Mouse (Mus musculus): ENCODE measurements around the gene Rps15a. TPM values are rescaled to one million over a fixed set of nuclear protein-coding genes. Genes with fewer than 3 reads are reported as not detected.

Gene Rps15a
- polyA plus RNA-seq (2014; fragmentation: Nextera tagmentation; extraction: Ambion mirVana) = 908 and 1,028 TPM in 2 replicates

- under 1% methylated on average over 40 of the region's 40 CpGs for WGBS
Measured at GRCm38 (mm10) chr7:118115877-118116568, at the start of gene Rps15a. Gene Rps15a (minus strand): TSS chr7:118116188.

GRCm38 (mm10) chr7:118163006-118163405 lies 47.0 kb upstream of the Rps15a start:
- no peaks in the 10 kb centered on the region for H3K9me3 ChIP-seq (ENCODE audit: control insufficient read depth, low read depth, low read length)
- ATAC-seq (ENCODE audit: insufficient number of reproducible peaks, insufficient read depth, low FRiP score, low read depth) = no peak
- no peak overlapping the region for H3K4me3 ChIP-seq (ENCODE audit: low read depth, low read length)
- H3K4me2 ChIP-seq (replicated peaks; ENCODE audit: low read depth, low read length) = no peak overlapping the region
- H3K36me3 ChIP-seq (ENCODE audit: control insufficient read depth, insufficient read depth, low read length) = peaks cover 57% of the 10 kb centered on the region
- no peak overlapping the region for H3K27ac ChIP-seq (ENCODE audit: low read length)
- H3K9ac ChIP-seq (replicated peaks; ENCODE audit: low read depth, low read length) = no peak overlapping the region
- 93% methylated on average over 8 of the region's 8 CpGs for WGBS
- H3K4me1 ChIP-seq (ENCODE audit: control insufficient read depth, insufficient read depth, low read length) = no peaks in the 10 kb centered on the region
- no peaks in the 10 kb centered on the region for H3K27me3 ChIP-seq (ENCODE audit: control insufficient read depth, insufficient read depth, low read length)

More at GRCm38 (mm10) chr7:118115877-118116568, at the start of gene Rps15a:
- peak; percentile 75 for ATAC-seq (ENCODE audit: insufficient number of reproducible peaks, insufficient read depth, low FRiP score, low read depth)
- Histone ChIP-seq H3K27me3 (ENCODE audit: control insufficient read depth, insufficient read depth, low read length) (no peaks in the 10 kb centered on the region), H3K36me3 (ENCODE audit: control insufficient read depth, insufficient read depth, low read length) (peaks cover 66% of the 10 kb centered on the region), H3K4me3 (ENCODE audit: low read depth, low read length) (peak within 1 kb of the TSS; percentile 96), H3K9ac (replicated peaks; ENCODE audit: low read depth, low read length) (peak within 1 kb of the TSS; percentile 98), H3K4me1 (ENCODE audit: control insufficient read depth, insufficient read depth, low read length) (peaks cover 35% of the 10 kb centered on the region), H3K4me2 (replicated peaks; ENCODE audit: low read depth, low read length) (peak within 1 kb of the TSS; percentile 56), H3K27ac (ENCODE audit: low read length) (peak within 1 kb of the TSS; percentile 83), H3K9me3 (ENCODE audit: control insufficient read depth, low read depth, low read length) (no peaks in the 10 kb centered on the region)

- Histone ChIP-seq H3K4me2 (replicated peaks; ENCODE audit: low read depth, low read length) (no peak overlapping the region), H3K9me3 (ENCODE audit: control insufficient read depth, low read depth, low read length) (no peaks in the 10 kb centered on the region), H3K27me3 (ENCODE audit: control insufficient read depth, insufficient read depth, low read length) (no peaks in the 10 kb centered on the region), H3K9ac (replicated peaks; ENCODE audit: low read depth, low read length) (no peak overlapping the region), H3K36me3 (ENCODE audit: control insufficient read depth, insufficient read depth, low read length) (peaks cover 53% of the 10 kb centered on the region), H3K4me3 (ENCODE audit: low read depth, low read length) (no peak overlapping the region), H3K27ac (ENCODE audit: low read length) (no peak overlapping the region), H3K4me1 (ENCODE audit: control insufficient read depth, insufficient read depth, low read length) (no peaks in the 10 kb centered on the region)
- no peak for ATAC-seq (ENCODE audit: insufficient number of reproducible peaks, insufficient read depth, low FRiP score, low read depth)
- WGBS = 94% methylated on average over 3 of the region's 3 CpGs
Measured at GRCm38 (mm10) chr7:118160121-118160520, 44.1 kb upstream of the Rps15a start.

GRCm38 (mm10) chr7:118156461-118156860 lies 40.5 kb upstream of the Rps15a start:
- H3K4me2 ChIP-seq (replicated peaks; ENCODE audit: low read depth, low read length) = no peak overlapping the region
- no peak overlapping the region for H3K27ac ChIP-seq (ENCODE audit: low read length)
- peaks cover 69% of the 10 kb centered on the region for H3K36me3 ChIP-seq (ENCODE audit: control insufficient read depth, insufficient read depth, low read length)
- ATAC-seq (ENCODE audit: insufficient number of reproducible peaks, insufficient read depth, low FRiP score, low read depth) = no peak
- H3K9me3 ChIP-seq (ENCODE audit: control insufficient read depth, low read depth, low read length) = no peaks in the 10 kb centered on the region
- H3K27me3 ChIP-seq (ENCODE audit: control insufficient read depth, insufficient read depth, low read length) = no peaks in the 10 kb centered on the region
- no peak overlapping the region for H3K4me3 ChIP-seq (ENCODE audit: low read depth, low read length)
- no peaks in the 10 kb centered on the region for H3K4me1 ChIP-seq (ENCODE audit: control insufficient read depth, insufficient read depth, low read length)
- 91% methylated on average over 7 of the region's 7 CpGs for WGBS
- no peak overlapping the region for H3K9ac ChIP-seq (replicated peaks; ENCODE audit: low read depth, low read length)

GRCm38 (mm10) chr7:118154150-118154549 lies 38.2 kb upstream of the Rps15a start:
- WGBS = 95% methylated on average over 6 of the region's 6 CpGs
- H3K4me3 ChIP-seq (ENCODE audit: low read depth, low read length) = no peak overlapping the region
- H3K27me3 ChIP-seq (ENCODE audit: control insufficient read depth, insufficient read depth, low read length) = no peaks in the 10 kb centered on the region
- H3K36me3 ChIP-seq (ENCODE audit: control insufficient read depth, insufficient read depth, low read length) = peaks cover 54% of the 10 kb centered on the region
- no peaks in the 10 kb centered on the region for H3K9me3 ChIP-seq (ENCODE audit: control insufficient read depth, low read depth, low read length)
- H3K27ac ChIP-seq (ENCODE audit: low read length) = no peak overlapping the region
- no peak overlapping the region for H3K9ac ChIP-seq (replicated peaks; ENCODE audit: low read depth, low read length)
- ATAC-seq (ENCODE audit: insufficient number of reproducible peaks, insufficient read depth, low FRiP score, low read depth) = no peak
- no peaks in the 10 kb centered on the region for H3K4me1 ChIP-seq (ENCODE audit: control insufficient read depth, insufficient read depth, low read length)
- H3K4me2 ChIP-seq (replicated peaks; ENCODE audit: low read depth, low read length) = no peak overlapping the region

GRCm38 (mm10) chr7:118143602-118144001 lies 27.6 kb upstream of the Rps15a start:
- H3K9me3 ChIP-seq (ENCODE audit: control insufficient read depth, low read depth, low read length) = no peaks in the 10 kb centered on the region
- no peak overlapping the region for H3K27ac ChIP-seq (ENCODE audit: low read length)
- WGBS = 84% methylated on average over 3 of the region's 3 CpGs
- ATAC-seq (ENCODE audit: insufficient number of reproducible peaks, insufficient read depth, low FRiP score, low read depth) = no peak
- no peak overlapping the region for H3K9ac ChIP-seq (replicated peaks; ENCODE audit: low read depth, low read length)
- H3K36me3 ChIP-seq (ENCODE audit: control insufficient read depth, insufficient read depth, low read length) = peaks cover 67% of the 10 kb centered on the region
- H3K4me1 ChIP-seq (ENCODE audit: control insufficient read depth, insufficient read depth, low read length) = no peaks in the 10 kb centered on the region
- H3K4me2 ChIP-seq (replicated peaks; ENCODE audit: low read depth, low read length) = no peak overlapping the region
- no peaks in the 10 kb centered on the region for H3K27me3 ChIP-seq (ENCODE audit: control insufficient read depth, insufficient read depth, low read length)
- H3K4me3 ChIP-seq (ENCODE audit: low read depth, low read length) = no peak overlapping the region

- Histone ChIP-seq H3K4me3 (ENCODE audit: low read depth, low read length) (no peak overlapping the region), H3K4me2 (replicated peaks; ENCODE audit: low read depth, low read length) (no peak overlapping the region), H3K36me3 (ENCODE audit: control insufficient read depth, insufficient read depth, low read length) (peaks cover 62% of the 10 kb centered on the region), H3K27ac (ENCODE audit: low read length) (no peak overlapping the region), H3K9ac (replicated peaks; ENCODE audit: low read depth, low read length) (no peak overlapping the region), H3K9me3 (ENCODE audit: control insufficient read depth, low read depth, low read length) (no peaks in the 10 kb centered on the region), H3K4me1 (ENCODE audit: control insufficient read depth, insufficient read depth, low read length) (no peaks in the 10 kb centered on the region), H3K27me3 (ENCODE audit: control insufficient read depth, insufficient read depth, low read length) (no peaks in the 10 kb centered on the region)
- no peak for ATAC-seq (ENCODE audit: insufficient number of reproducible peaks, insufficient read depth, low FRiP score, low read depth)
- 95% methylated on average over 4 of the region's 4 CpGs for WGBS
Measured at GRCm38 (mm10) chr7:118143123-118143522, 27.1 kb upstream of the Rps15a start.

GRCm38 (mm10) chr7:118141271-118141670 lies 25.3 kb upstream of the Rps15a start:
- no peak overlapping the region for H3K9ac ChIP-seq (replicated peaks; ENCODE audit: low read depth, low read length)
- H3K9me3 ChIP-seq (ENCODE audit: control insufficient read depth, low read depth, low read length) = no peaks in the 10 kb centered on the region
- 93% methylated on average over 7 of the region's 7 CpGs for WGBS
- no peak for ATAC-seq (ENCODE audit: insufficient number of reproducible peaks, insufficient read depth, low FRiP score, low read depth)
- no peak overlapping the region for H3K4me2 ChIP-seq (replicated peaks; ENCODE audit: low read depth, low read length)
- H3K4me1 ChIP-seq (ENCODE audit: control insufficient read depth, insufficient read depth, low read length) = no peaks in the 10 kb centered on the region
- H3K4me3 ChIP-seq (ENCODE audit: low read depth, low read length) = no peak overlapping the region
- H3K36me3 ChIP-seq (ENCODE audit: control insufficient read depth, insufficient read depth, low read length) = peaks cover 72% of the 10 kb centered on the region
- no peak overlapping the region for H3K27ac ChIP-seq (ENCODE audit: low read length)
- no peaks in the 10 kb centered on the region for H3K27me3 ChIP-seq (ENCODE audit: control insufficient read depth, insufficient read depth, low read length)

GRCm38 (mm10) chr7:118135128-118135527 lies 19.1 kb upstream of the Rps15a start:
- Histone ChIP-seq H3K36me3 (ENCODE audit: control insufficient read depth, insufficient read depth, low read length) (peaks cover 47% of the 10 kb centered on the region), H3K27ac (ENCODE audit: low read length) (no peak overlapping the region)
- WGBS = 78% methylated on average over 11 of the region's 11 CpGs

More at GRCm38 (mm10) chr7:118135128-118135527, 19.1 kb upstream of the Rps15a start:
- H3K4me3 ChIP-seq (ENCODE audit: low read depth, low read length) = no peak overlapping the region
- no peak overlapping the region for H3K4me2 ChIP-seq (replicated peaks; ENCODE audit: low read depth, low read length)
- H3K9ac ChIP-seq (replicated peaks; ENCODE audit: low read depth, low read length) = no peak overlapping the region
- no peak for ATAC-seq (ENCODE audit: insufficient number of reproducible peaks, insufficient read depth, low FRiP score, low read depth)
- H3K9me3 ChIP-seq (ENCODE audit: control insufficient read depth, low read depth, low read length) = no peaks in the 10 kb centered on the region
- H3K27me3 ChIP-seq (ENCODE audit: control insufficient read depth, insufficient read depth, low read length) = no peaks in the 10 kb centered on the region
- H3K4me1 ChIP-seq (ENCODE audit: control insufficient read depth, insufficient read depth, low read length) = no peaks in the 10 kb centered on the region

Data from stomach, embryonic 14.5 days (tissue).